Mouse (Mus musculus) lung, postnatal 10 days (tissue): ENCODE data around the gene Apln.

Experiments
- DNase-seq: peaks from one replicate; pipeline ENCODE4 v3.0.0; 2021

The Apln gene

DNA sequence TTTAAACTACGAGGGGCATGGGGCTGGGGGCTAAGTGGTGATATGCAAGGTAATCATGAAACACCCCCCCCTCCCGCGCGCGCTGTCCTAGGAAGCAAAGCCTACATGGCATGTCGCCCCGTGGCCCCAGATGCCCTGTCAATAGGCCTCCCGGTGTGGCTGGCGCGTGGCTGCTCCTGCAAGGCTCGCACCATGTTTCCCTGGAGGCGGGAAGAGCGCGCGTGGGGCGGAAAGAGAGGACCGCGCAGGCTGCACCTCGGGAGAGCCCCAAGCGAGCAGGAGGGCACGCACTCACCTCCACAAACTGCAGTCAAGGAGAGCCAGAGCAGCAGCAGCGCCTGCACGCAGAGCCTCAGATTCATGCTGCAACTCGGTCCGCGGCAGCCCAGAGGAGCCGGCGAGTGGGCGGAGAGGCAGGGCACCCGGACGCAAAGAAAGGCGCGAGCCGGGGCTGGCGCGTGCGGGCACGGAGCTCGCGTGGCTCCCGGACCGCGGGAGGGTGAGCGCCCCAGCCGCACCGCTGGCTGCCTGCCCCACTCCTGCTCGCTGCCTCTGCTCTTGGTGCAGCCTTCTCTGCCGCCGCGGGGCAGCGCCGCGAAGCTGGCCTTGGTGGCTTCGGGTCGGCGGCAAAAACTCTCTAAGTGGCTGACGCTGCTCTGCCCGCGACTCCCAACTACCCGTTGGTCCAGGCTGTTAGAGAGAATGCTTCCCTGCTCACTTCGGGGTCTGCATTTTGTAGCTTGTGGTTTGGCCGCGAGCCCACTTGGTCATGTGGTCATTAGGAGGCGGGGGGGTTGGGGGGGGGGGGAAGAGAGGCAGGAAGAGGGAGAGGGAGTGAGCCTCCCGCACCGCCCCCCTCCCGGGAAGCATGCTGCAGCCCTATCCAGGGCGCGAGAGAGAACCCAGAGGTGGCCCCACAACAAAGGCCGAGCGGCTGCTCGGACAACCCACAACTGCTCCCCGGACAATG, at the start of gene Apln:
TSS of gene Apln (minus strand) at position 710 of the 970 bp plus-strand sequence.
- DNase-seq: peak; percentile 53

- DNase-seq: no peak
Observed at GRCm38 (mm10) chrX:48082364-48082763, 47.7 kb upstream of the Apln start.

GRCm38 (mm10) chrX:48076806-48077425, 42.3 kb upstream of the Apln start:
- peak; percentile 10 for DNase-seq

- no peak for DNase-seq
Observed at GRCm38 (mm10) chrX:48074691-48075090, 40.0 kb upstream of the Apln start.

DNA sequence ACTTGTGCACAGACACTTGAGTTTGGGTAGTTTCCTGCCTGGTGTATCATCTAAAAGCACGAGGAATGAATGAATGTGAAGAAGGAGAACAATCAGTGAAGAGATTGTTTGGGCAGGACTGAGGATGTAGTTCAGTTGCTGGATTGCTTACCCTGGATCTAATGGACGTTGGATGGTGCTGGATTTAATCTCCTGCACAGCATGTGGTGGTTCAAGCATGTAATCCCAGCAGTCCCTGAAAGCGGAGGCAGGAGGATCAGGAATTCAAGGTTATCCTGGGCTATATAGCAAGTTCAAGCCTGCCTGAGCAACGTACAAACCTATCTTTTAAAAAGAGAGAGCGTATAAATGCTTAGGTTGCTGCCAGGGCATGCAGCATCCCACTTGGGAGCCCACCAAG, 37.7 kb upstream of the Apln start:
- DNase-seq: no peak

GRCm38 (mm10) chrX:48071961-48072360, 37.3 kb upstream of the Apln start:
- DNase-seq: no peak

- DNase-seq: peak; percentile 9
Observed at GRCm38 (mm10) chrX:48066891-48067290, 32.2 kb upstream of the Apln start.

- DNase-seq: no peak
Observed at GRCm38 (mm10) chrX:48064166-48064853, 29.7 kb upstream of the Apln start.

GRCm38 (mm10) chrX:48062481-48062880, 27.8 kb upstream of the Apln start:
- DNase-seq: no peak

GRCm38 (mm10) chrX:48054186-48055015, 19.7 kb upstream of the Apln start:
- peak; percentile 62 for DNase-seq

DNA sequence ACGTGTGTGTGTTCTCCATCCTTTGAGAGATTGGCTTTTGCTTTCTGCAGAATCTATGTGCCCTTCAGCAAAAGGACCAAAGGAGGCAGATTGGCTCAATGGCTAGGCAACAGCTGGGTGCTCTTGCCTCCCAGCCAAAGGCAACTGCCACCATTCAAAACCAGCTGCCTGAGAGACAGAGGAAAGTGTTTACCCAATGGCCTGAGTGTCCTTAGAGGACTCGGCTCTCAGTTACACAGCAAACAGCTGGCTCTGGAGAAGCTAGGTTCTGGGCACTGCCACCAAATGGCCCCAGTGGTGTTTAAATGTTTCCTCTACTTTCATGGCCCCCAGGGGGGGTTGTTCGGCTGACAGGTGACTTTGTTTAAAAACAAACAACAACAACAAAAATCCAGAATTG, 19.1 kb upstream of the Apln start:
- DNase-seq: peak; percentile 17

DNA sequence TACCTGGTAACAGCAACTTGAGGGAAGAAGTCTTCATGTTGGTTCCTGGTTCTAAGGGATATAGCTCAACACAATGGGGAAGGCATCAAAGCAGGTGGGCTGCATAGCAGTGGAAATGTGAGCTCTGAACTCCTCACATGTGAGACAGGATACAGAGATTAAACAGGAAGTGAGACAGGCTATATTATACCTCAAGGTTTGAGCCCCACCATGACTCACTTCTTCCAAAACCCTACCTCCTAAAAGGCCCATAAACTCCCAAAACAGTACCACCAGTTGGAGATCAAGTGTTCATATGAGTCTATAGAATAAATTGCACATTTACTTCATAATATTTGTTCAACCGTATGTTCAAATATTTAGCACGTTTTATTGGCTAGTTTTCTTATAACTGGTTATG, 11.7 kb upstream of the Apln start:
- DNase-seq: no peak

GRCm38 (mm10) chrX:48044261-48044660, 9.6 kb upstream of the Apln start:
- DNase-seq: no peak

GRCm38 (mm10) chrX:48042748-48043147, 8.1 kb upstream of the Apln start:
- DNase-seq: no peak

- no peak for DNase-seq
Observed at GRCm38 (mm10) chrX:48040379-48040778, 5.7 kb upstream of the Apln start.

DNA sequence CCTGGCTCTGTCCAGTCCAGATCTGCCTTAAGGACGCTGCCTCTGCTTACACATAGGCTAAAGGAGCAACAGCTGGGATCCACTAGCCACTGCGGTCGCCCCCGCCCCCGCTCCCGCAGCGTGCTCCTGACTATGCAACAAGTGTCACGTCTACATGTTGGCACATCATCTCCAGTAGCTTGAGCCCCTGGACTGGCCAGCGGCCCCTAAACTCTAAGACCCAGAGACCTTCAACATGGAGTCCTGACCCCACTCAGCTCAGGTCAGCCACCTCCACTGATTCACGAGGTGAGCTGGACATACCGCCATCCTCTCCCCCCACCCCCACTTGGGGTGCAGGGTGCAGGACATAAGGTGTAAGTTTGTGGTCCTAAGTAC, 898 bp downstream of the Apln start:
- DNase-seq: no peak

DNA sequence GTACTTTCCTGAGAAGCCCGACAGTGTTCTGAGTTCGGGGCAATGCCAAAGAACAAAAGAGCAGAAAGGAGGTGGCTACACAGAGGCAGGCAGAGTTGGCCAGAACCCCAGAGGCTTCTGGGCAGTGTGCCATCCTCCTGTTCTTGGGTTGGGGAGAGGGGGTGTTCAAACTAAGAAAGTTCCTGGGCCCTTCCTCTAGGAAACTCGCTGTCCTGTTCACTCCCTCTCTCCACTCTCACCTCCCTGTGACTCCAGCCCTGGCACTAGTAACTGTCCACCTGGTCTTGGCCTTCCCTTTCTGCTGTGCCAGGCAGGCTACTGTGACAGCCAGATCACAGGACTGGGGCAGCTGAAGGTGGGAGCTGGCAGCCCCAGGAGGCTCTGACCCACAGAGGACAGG, 1.6 kb downstream of the Apln start:
- DNase-seq: peak; percentile 41

DNA sequence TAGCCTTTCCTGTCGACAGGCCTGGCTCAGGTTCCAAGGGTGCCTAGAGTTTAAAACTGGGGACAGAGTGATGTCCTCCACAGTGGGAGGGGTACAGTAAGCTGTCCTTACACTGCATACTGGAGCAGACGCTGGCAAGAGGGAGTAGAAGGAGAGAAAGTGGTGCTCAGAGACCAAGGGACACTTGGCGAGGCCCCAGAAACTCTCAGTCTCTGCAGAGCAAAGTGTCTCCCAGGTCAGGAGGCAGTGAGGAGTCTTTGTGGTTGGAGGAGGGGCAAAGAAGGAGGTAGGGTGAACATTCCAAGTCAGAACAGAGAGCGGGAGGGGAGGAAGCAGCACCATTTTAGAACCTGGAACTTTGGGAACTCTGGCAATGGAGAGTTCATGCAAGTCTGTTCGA, 2.8 kb downstream of the Apln start:
- no peak for DNase-seq

DNA sequence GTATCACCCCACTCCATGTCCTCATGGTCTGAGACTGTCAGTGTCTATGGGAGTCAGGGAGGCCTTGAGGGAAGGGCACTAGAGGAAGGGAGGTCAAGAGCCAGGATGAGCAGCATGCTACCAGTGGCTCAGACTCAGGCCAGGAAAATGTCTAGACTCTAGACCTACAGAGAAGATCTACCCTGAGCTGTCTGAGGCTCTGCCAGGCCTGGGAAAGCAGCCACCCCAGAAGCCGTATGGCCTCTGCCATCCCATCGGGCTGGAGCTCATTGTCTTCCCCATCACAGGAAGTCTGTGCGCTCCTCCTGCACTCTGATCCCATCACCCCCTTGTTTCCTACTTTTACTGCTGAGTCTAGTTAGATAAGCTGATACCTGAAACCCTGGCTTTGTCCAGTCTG, 4.1 kb downstream of the Apln start:
- no peak for DNase-seq

DNA sequence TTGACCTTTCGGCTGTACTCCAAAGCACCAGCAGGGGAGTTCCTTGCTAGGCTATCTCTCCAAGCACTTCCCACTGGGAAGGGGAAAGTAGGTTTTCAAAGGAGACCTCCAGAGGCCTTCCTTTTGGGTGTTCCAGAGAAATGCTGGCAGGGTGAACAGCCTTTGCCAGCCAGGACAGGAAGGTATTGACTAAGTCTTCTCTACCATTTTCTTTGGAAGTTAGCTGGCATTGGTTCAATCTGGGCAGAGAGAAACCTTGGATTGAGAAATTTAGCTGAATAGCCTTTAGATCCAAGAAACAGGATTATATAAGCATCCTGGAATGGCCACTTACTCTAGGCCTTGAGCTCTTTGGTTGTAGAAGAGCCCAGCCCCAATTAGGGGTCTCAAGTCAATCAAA, 11.8 kb downstream of the Apln start:
- no peak for DNase-seq

- peak; percentile 75 for DNase-seq
Observed at GRCm38 (mm10) chrX:48019940-48020339, 14.7 kb downstream of the Apln start.

DNA sequence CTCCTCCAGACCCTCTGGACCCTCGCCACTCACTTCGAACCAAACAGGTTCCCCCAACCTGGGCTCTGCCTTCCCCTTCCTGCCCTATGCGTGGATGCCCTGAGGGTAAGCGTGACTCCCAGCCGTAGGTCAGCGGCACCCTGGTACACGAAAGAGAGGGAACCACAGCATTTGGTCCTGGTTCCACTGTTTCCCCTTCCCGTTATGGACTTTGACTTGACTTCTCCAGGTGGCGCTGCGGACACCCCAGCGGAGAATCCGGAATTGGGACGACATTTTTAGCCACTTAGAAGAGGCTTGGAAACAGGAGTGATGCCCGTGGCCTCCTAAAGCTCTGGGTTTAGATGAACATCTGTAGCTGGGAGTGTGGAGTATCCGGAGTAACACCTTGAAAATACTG, 15.3 kb downstream of the Apln start:
- no peak for DNase-seq
